Mouse (Mus musculus) layer of hippocampus, adult 18-20 months (tissue): ENCODE measurements around the gene Stk38. TPM values are rescaled to one million over a fixed set of nuclear protein-coding genes. Genes with fewer than 3 reads are reported as not detected.
"Not testable (repeated sequence)": the region's sequence is repeated elsewhere in the genome, so short reads cannot be mapped to it uniquely, and the experiment has no call there.

Experiments used
- DNase-seq, 2 experiments: peaks; one replicate each; pipeline ENCODE4 v3.0.0; 2022; ENCODE audit warnings: low spot score in 2 of 2
- long read RNA-seq: library from polyadenylated mRNA; stranded (forward); transcript quantifications from one replicate; pipeline ENCODE4 v2.0.0, GENCODE M21; 2021
- total RNA-seq, 2 experiments: library from RNA; stranded (reverse); gene quantifications; 2 replicates each; pipeline ENCODE4 v1.2.3; 2021

The Stk38 gene
- total RNA-seq, result 10 to 100 TPM; 41.2 to 43.2 TPM
- long read RNA-seq, transcript Stk38-201 (14 exons, 3,351 nt), result major isoform, 18 of 38 reads
- long read RNA-seq, partial matches to known transcripts, result 0 of 38 reads
- long read RNA-seq, other reads (novel, unspliced or antisense), result 17 of 38 reads

DNA sequence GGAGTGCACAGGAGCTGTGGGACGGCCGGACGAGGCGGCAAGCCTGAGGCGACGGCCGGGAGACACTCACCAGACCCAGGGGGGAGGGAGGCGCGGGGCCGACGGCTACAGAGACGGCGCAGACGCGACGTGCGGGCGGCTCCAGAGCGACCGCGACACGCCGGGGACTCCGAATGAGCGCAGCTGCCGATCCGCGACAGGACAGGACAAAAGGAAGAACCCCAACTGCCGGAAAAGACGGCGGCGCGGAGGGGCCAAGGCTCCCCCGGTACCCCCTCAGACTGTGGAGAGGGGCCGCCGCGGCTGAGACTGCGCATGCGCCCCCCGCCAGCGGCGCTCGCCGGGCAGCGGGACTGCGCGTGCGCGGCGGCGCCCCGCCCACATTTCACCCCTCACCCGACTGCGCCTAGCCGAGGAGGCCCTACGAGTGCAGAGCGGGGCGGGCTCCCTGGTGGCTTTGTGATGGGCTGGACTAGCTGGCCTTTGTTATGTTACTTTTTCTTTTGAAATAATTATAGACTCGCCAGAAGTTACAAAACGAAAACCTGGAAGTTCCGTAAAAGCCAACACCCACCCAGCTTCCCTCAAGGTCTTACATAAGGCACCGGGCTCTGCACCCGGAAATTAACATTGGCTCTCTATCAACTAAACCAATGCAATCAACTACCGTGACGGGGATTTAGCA is at the start of gene Stk38:
TSS of gene Stk38 (minus strand) at position 355 of the 685 bp plus-strand sequence.
- peak; percentile 88 to 93 for DNase-seq

GRCm38 (mm10) chr17:29057361-29057890 is 49.6 kb upstream of the Stk38 start:
- no peak for DNase-seq

- DNase-seq, result no peak
These were observed 48.9 kb upstream of the Stk38 start for GRCm38 (mm10) chr17:29056699-29057151.

GRCm38 (mm10) chr17:29056207-29056606 is 48.4 kb upstream of the Stk38 start:
- DNase-seq, result no peak

GRCm38 (mm10) chr17:29055586-29055985 is 47.8 kb upstream of the Stk38 start:
- no peak for DNase-seq

DNA sequence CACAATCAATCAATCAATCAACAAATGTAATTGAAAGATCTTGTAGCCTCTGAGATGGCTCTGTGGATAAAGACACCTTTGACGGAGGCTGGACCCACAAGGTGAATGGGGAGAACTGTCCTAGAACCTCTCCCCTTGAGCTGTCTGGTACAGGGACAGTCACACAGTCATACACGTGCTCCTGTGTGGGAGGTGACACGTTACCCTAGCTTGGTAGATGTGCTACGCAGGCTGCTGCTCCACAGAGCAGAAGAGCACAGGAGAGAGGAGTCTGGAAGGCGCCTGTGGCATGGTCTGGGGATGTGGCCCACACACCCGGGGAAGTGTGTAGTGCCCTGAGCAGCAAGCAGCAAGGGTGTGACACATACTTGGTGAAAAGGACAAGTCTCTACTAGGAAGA is 46.6 kb upstream of the Stk38 start:
- no peak for DNase-seq

GRCm38 (mm10) chr17:29053841-29054240 is 46.0 kb upstream of the Stk38 start:
- no peak for DNase-seq

DNA sequence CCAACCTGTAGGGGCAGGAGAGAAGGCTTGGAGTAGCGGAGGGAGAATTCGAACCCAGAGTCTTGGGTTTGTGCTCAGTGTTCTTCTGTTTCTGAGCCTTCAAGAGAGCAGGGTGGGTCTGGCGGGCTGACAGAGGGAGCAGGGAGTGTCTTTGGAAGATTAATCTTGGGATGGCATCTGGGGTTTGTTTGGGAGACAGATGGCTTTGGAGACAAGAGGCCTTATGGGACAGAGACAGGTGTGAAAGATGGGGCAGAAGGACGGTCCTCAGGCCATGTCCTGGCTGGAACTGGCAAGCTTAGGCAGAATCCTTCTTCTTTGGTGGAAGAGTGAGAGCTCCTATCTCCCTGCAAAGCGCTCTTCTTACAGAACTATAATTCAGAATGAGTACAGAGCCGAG is 45.3 kb upstream of the Stk38 start:
- no peak for DNase-seq

- no peak for DNase-seq
These were observed 43.0 kb upstream of the Stk38 start for GRCm38 (mm10) chr17:29050791-29051190.

GRCm38 (mm10) chr17:29049923-29050322 is 42.1 kb upstream of the Stk38 start:
- DNase-seq, result no peak

DNA sequence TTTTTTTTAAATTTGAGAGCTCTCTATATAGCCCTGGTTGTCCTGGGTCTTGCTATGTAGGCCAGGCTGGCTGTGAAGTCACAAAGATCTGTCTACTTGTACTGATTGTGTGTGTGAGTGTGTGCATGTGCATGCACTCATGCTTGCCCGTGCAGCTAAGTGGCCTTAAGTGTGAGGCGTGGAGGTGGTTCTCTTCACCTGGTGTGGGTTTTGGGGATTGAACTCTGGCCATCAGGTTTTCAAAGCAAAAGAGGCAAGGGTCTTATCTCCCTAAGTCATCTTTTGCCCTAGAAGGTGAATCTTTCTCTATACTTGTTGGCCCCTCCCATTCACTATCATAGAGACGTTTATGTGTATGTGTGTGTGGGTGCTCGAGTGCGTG is 41.7 kb upstream of the Stk38 start:
- DNase-seq, result no peak

DNA sequence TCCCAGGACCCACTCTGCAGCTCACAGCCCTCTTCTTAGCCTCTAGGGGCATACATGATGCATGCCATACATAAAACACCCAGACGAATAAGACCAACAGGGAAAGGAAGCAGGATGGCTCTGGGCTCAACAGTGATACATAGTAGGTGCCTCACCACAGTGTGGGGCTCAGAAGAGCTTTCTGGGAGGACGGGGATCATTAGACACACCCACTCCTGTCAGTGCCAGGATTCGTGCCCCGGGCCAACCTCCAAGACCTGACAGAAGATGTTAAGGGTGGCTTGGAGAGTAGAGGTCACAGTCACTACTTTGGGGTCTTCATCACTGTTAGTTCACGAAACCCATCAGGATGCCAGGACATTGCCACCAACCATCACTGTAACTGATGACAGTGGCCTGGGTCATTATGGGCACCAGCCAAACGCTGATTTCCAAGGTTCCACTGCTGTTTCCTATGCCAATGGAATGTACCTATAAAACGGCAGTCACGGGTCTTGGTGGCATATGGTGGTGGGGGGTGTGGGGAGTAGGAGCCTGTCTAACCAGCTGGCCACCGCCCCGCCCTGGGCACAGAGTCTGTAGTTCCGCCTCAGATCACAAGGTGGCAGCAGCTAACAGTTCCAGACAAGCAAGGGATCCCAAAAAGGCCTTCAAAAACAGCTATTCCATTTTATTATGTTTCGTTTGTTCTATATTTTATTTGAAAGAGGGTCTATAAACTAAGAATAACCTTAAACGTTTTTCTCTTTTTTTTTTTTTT is 41.1 kb upstream of the Stk38 start:
- peak; percentile 74 to 94 for DNase-seq

DNA sequence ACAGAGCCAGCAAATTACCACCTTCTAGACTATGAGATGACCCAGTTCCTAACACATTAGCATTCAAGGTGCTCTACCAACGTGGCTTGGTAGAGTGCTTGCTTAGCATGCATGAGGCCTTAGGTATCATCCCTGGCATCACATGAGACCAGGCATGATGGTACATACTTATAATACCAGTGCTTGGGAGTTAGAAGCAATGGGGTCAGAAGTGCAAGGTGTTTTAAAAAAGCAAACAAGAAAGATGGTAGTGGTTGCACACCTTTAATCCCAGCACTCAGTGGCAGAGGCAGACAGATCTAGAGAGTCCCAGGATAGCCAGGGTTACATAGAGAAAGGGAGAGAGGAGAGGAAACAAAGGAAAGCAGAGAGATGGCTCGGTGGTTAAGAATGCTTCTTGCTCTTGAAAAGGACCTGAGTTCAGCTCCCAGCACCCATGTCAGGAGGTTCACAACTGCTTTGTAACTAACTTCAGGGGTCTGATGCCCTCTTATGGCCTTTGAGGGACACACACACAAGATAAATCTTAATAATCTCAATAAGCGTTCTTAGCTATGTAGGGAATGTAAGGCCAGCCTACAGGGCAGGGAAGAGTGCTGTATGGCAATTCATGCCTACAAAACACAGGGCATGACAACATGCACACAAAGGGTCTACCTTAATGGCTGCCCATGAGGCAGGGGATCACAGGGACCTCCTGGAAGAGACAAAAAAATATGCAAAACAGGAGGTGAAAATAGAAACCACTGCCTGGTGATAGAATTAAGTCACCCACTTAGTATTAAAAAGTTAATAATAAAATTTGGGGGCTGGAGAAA is 40.1 kb upstream of the Stk38 start:
- no peak for DNase-seq

- no peak for DNase-seq
These were observed 39.1 kb upstream of the Stk38 start for GRCm38 (mm10) chr17:29046863-29047262.

DNA sequence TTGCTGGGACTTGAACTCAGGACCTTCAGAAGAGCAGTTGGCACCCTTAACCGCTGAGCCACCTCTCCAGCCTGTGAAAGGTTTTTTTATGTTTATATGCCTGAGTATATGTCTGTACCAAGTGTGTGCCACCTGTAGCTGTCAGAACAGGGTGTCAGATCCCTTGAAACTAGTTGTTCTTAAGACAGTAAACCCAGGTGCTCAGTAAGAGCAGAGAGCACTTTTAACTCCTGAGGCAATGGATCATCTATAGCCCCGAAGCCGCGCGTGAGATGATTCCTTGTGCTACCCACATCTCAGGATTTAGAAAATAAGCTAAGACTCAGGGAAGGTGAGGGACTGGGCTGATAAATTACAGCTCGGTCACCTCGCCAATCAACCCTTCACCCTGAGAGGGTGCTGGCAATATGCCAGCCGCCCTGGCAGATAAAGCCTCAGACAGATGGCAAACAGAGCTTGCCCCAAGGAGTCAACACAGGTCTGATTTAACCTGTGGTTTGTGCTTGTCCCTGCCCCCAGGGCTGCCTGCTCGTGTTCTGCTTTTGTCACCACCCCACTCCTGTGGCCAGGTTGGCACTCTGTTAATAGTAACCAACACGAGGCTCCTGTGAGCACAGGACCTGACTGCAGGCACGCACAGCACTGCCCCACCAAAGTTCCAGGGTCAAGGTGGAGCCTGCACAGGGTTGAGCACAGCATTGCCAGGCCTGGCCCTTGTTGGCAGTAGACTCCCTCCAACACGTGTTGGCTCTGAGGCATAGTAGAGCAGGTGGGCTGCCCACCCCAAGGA is 38.1 kb upstream of the Stk38 start:
- peak in 1 of 2 experiments; percentile 13 for DNase-seq

GRCm38 (mm10) chr17:29044925-29045319 is 37.1 kb upstream of the Stk38 start:
- no peak for DNase-seq

- no peak for DNase-seq
These were observed 36.5 kb upstream of the Stk38 start for GRCm38 (mm10) chr17:29044146-29044924.

- DNase-seq, result no peak
These were observed 35.8 kb upstream of the Stk38 start for GRCm38 (mm10) chr17:29043583-29043982.

GRCm38 (mm10) chr17:29042569-29042968 is 34.8 kb upstream of the Stk38 start:
- no peak for DNase-seq

GRCm38 (mm10) chr17:29041632-29042031 is 33.8 kb upstream of the Stk38 start:
- DNase-seq, result not testable (repeated sequence)
